Mouse (Mus musculus): ENCODE measurements around the gene Rhot1. TPM values are rescaled to one million over a fixed set of nuclear protein-coding genes. Genes with fewer than 3 reads are reported as not detected.
"Not testable (repeated sequence)": the region's sequence is repeated elsewhere in the genome, so short reads cannot be mapped to it uniquely, and the experiment has no call there.

Rhot1 gene
- polyA plus RNA-seq, 1 experiment from 2014 or later: 87.7 TPM

DNA sequence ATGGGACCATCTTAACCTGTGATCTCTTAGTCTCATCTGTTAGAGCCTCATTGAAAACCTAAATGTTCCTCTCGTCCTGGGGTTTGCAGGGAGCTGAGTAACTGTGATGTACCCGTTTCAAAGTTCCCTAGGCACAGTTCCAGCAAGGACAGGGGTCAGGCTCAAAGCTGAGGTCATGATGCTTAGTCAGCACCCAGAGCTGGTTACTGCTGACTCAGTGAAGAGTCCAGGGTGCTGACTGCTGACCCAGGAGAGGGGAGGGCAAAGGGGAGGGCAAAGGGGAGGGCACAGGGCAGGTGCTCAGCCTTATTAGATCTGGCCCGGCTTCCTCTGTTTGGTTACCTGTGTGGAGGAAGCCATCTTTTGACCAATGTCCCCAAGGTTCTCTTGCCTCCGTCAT, 36.9 kb upstream of the Rhot1 start:
- Histone ChIP-seq H3K4me1 (ENCODE audit: control insufficient read depth, insufficient read depth, low read length) (no peaks in the 10 kb centered on the region), H3K9ac (replicated peaks; ENCODE audit: low read depth, low read length) (no peak overlapping the region), H3K27ac (ENCODE audit: low read depth, low read length) (no peak overlapping the region), H3K36me3 (ENCODE audit: control insufficient read depth, insufficient read depth, low read length) (no peaks in the 10 kb centered on the region), H3K27me3 (ENCODE audit: control insufficient read depth, insufficient read depth, low read length) (no peaks in the 10 kb centered on the region), H3K4me3 (ENCODE audit: low read depth, low read length) (no peak overlapping the region), H3K9me3 (ENCODE audit: control insufficient read depth, low read length) (no peaks in the 10 kb centered on the region), H3K4me2 (ENCODE audit: low read depth, low read length) (no peak overlapping the region)
- ATAC-seq (ENCODE audit: low read depth): no peak
- 73% methylated on average over 4 of the region's 4 CpGs for WGBS

DNA sequence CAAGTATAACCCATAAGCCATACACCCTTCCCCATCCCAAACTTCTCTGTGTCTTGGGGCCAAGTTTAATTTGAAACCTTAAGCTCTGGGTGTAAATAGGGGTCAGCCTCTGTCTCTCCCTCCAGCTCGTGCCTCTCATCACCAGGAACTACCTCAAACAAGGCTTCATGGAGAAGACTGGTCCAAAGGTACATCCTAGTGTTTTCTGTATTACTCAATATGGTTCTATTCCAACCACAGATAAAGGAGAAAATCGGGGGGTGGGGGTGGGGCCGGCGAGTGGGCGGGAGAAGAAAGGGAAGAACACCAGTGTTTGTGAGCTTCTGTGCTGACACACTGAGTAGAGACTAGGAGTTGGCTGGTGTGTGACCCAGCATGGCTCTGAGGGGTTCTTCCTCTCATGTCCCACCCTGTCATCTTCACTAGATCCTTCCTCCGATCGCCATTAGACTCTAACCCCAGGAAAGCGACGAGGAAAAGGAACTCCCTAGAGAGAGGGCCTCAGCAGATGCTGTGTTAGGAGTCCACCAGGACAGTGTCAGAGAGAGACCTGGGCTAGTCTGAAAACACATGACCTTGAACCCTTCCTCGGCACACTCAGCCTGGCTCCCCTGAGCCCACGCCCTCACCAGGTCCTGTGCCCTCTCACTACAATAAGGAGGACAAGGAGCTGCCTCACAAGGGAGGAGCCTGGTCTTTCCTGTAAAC, 34.7 kb upstream of the Rhot1 start:
- no peaks in the 10 kb centered on the region for H3K4me1 ChIP-seq (ENCODE audit: control insufficient read depth, insufficient read depth, low read length)

DNA sequence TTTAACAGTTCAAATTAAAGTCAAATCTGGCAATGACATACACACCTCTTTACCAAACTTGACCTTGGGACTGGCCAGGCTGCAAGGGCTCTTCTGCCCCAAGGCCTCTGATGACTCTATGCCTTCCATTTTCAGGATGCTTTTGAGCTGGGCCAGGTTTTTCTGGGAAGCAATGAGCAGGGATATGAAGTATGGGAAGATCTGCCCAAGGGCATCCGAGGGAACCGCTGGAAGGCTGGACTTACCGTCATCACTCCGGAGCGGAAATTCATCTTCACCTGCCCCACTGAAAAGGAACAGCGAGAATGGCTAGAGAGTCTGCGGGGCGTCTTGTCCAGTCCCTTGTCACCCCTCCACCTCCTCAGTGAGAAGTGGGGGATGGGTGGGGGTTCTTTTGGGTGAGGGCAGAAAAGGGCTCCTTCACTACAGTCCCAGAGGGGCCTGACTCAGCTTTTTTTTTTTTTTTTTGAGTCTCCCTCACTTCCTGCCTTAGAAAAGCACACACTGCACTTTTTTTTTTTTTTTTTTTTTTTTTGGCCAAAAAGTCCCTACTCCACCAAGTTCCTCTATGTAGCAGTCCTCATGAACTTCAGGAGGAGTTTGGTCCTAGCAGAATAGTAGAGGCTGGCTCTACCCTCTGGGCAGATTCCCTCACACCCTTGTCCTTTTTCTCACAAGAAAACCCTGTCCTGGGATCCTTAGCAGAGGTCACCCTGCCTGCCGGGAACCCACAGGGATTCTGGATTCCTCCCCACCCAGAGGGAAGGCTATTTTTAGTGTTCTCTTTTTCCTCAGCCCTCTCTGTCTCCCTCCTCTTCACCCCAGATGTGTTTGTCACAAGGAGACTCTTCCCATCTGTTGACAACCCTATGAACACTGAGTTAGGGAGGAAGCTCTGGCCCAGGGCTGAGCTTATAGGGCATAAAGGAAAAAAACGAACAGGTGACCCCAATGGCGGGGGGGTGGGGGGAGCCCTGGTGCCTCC, 31.6 kb upstream of the Rhot1 start:
- H3K27ac ChIP-seq (ENCODE audit: low read depth, low read length): no peak overlapping the region
- WGBS: 78% methylated on average over 11 of the region's 11 CpGs
- no peak overlapping the region for H3K4me3 ChIP-seq (ENCODE audit: low read depth, low read length)
- ATAC-seq (ENCODE audit: low read depth): no peak
- H3K9me3 ChIP-seq (ENCODE audit: control insufficient read depth, low read length): no peaks in the 10 kb centered on the region
- H3K27me3 ChIP-seq (ENCODE audit: control insufficient read depth, insufficient read depth, low read length): no peaks in the 10 kb centered on the region
- H3K4me1 ChIP-seq (ENCODE audit: control insufficient read depth, insufficient read depth, low read length): no peaks in the 10 kb centered on the region
- no peak overlapping the region for H3K4me2 ChIP-seq (ENCODE audit: low read depth, low read length)
- no peak overlapping the region for H3K9ac ChIP-seq (replicated peaks; ENCODE audit: low read depth, low read length)
- H3K36me3 ChIP-seq (ENCODE audit: control insufficient read depth, insufficient read depth, low read length): no peaks in the 10 kb centered on the region

More for the DNA sequence above, 34.7 kb upstream of the Rhot1 start:
- no peaks in the 10 kb centered on the region for H3K27me3 ChIP-seq (ENCODE audit: control insufficient read depth, insufficient read depth, low read length)
- H3K9me3 ChIP-seq (ENCODE audit: control insufficient read depth, low read length): no peaks in the 10 kb centered on the region
- no peaks in the 10 kb centered on the region for H3K36me3 ChIP-seq (ENCODE audit: control insufficient read depth, insufficient read depth, low read length)
- no peak overlapping the region for H3K9ac ChIP-seq (replicated peaks; ENCODE audit: low read depth, low read length)
- H3K27ac ChIP-seq (ENCODE audit: low read depth, low read length): no peak overlapping the region
- no peak overlapping the region for H3K4me2 ChIP-seq (ENCODE audit: low read depth, low read length)
- ATAC-seq (ENCODE audit: low read depth): no peak
- 83% methylated on average over 11 of the region's 11 CpGs for WGBS
- H3K4me3 ChIP-seq (ENCODE audit: low read depth, low read length): no peak overlapping the region

DNA sequence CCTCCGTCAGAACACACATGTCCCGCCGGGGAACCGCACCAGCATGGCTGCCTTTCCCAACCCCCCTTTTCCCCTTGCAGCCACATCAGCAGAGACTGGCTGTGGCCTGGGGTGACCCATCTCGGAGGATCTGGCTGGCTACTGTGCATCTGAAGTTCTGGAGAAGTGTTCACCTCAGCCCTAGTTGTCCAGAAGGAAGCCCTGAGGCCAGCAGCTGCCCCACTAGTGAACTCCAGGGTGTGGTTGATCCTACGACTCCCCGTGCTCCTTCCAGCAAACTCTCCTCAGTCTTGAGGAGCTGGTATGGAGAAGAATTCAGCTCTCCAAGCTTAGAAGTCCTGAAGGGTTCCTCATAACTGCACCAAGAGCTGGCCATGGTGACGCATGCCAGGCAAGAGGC, 30.5 kb upstream of the Rhot1 start:
- no peak for ATAC-seq (ENCODE audit: low read depth)
- Histone ChIP-seq H3K27me3 (ENCODE audit: control insufficient read depth, insufficient read depth, low read length) (no peaks in the 10 kb centered on the region), H3K36me3 (ENCODE audit: control insufficient read depth, insufficient read depth, low read length) (no peaks in the 10 kb centered on the region), H3K9ac (replicated peaks; ENCODE audit: low read depth, low read length) (no peak overlapping the region), H3K9me3 (ENCODE audit: control insufficient read depth, low read length) (no peaks in the 10 kb centered on the region), H3K27ac (ENCODE audit: low read depth, low read length) (no peak overlapping the region), H3K4me1 (ENCODE audit: control insufficient read depth, insufficient read depth, low read length) (no peaks in the 10 kb centered on the region), H3K4me3 (ENCODE audit: low read depth, low read length) (no peak overlapping the region), H3K4me2 (ENCODE audit: low read depth, low read length) (no peak overlapping the region)
- WGBS: 82% methylated on average over 8 of the region's 8 CpGs

DNA sequence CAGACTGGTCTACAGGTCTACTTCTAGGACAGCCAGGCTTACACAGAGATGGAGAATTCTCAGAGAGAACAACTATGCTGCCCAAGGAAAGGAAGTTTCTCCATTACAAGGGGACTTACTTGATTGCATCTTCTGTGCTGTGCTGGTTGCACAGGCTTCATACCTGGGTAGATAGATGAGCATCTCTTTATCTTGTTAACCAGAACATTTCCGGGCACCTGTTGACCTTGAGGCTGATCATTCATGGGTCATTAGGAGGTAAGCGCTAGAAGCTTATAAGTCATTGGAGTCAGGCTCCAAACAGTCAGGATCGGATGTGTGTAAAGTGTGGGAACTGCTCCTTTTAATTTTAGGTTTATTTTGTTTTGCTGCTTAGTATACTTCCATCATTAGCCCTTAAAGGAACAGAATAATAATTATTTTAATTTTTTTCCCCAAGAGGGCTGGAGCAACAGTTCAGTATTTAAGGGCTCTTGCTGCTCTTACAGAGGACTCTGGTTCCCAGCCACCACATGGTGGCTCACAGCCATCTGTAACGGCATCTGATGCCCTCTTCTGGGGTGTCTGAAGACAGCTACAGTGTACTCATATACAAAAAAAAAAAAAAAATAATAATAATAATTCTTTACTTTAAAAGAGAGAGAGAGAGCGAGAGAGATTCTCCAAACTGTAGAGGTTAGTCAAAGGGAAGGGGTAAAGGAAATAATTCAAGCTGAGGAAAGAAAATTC, 27.6 kb upstream of the Rhot1 start:
- H3K9me3 ChIP-seq (ENCODE audit: control insufficient read depth, low read length): no peaks in the 10 kb centered on the region
- no peak overlapping the region for H3K4me3 ChIP-seq (ENCODE audit: low read depth, low read length)
- no peak overlapping the region for H3K27ac ChIP-seq (ENCODE audit: low read depth, low read length)
- H3K27me3 ChIP-seq (ENCODE audit: control insufficient read depth, insufficient read depth, low read length): no peaks in the 10 kb centered on the region
- WGBS: 71% methylated on average over 5 of the region's 5 CpGs
- ATAC-seq (ENCODE audit: low read depth): no peak
- H3K4me1 ChIP-seq (ENCODE audit: control insufficient read depth, insufficient read depth, low read length): no peaks in the 10 kb centered on the region
- no peak overlapping the region for H3K4me2 ChIP-seq (ENCODE audit: low read depth, low read length)
- no peak overlapping the region for H3K9ac ChIP-seq (replicated peaks; ENCODE audit: low read depth, low read length)
- H3K36me3 ChIP-seq (ENCODE audit: control insufficient read depth, insufficient read depth, low read length): no peaks in the 10 kb centered on the region

DNA sequence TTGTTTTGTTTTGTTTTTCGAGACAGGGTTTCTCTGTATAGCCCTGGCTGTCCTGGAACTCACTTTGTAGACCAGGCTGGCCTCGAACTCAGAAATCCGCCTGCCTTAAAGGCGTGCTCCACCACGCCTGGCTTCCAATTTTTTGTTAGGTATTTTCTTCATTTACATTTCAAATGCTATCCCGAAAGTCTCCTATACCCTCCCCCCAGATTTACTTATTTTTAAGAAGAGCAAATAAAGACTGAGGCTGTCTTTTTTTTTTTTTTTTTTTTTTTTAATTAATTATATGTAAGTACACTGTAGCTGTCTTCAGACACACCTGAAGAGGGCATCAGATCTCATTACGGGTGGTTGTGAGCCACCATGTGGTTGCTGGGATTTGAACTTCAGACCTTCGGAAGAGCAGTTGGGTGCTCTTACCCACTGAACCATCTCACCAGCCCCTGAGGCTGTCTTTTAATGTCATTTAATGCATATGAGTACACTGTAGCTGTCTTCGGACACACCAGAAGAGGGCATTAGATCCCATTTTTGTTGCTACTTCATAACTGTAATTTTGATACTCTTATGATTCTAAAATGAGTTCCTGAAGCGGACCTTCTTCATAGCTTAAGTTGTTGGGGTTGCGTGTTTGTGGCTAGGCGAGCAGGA, 25.6 kb upstream of the Rhot1 start:
- H3K27me3 ChIP-seq (ENCODE audit: control insufficient read depth, insufficient read depth, low read length); ATAC-seq (ENCODE audit: low read depth); H3K36me3 ChIP-seq (ENCODE audit: control insufficient read depth, insufficient read depth, low read length); H3K4me1 ChIP-seq (ENCODE audit: control insufficient read depth, insufficient read depth, low read length); H3K27ac ChIP-seq (ENCODE audit: low read depth, low read length); H3K9me3 ChIP-seq (ENCODE audit: control insufficient read depth, low read length): not testable (repeated sequence)
- 41% methylated on average over 12 of the region's 12 CpGs for WGBS
- Histone ChIP-seq H3K4me3 (ENCODE audit: low read depth, low read length) (peak overlapping the region; percentile 40), H3K9ac (replicated peaks; ENCODE audit: low read depth, low read length) (peak overlapping the region; percentile 47; the same call in 1 of the 2 replicates), H3K4me2 (ENCODE audit: low read depth, low read length) (peak overlapping the region; percentile 56)

DNA sequence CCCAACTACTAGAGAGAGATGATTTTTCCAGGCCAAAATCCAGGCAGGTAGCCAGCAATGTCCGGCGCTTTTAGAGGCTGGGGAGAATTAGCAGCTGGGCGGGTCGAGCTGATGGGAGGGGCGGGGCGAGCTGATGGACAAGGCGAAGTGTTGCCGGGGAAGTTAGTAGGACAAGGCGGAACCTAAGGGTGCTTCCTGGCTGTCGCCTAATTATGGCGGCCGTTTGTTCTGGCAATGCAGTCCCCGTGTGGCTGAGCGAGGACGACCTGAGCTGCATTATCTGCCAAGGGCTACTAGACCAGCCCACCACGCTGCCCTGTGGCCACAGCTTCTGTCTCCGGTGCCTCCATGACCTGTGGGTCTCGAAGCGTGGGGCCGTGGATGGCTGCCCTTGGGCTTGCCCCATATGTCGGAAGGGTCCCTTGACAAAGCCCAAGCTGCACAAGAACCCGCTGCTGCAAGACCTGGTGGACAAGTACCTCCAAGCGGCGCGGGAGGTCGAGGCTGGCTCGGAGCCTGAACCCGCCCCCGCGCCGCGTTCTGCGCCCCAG, 25.0 kb upstream of the Rhot1 start, which contains the start of gene Rnf135:
TSS of gene Rnf135 (plus strand) at position 147 of the 551 bp plus-strand sequence.
- Histone ChIP-seq H3K4me2 (ENCODE audit: low read depth, low read length) (peak within 1 kb of the TSS; percentile 56), H3K9ac (replicated peaks; ENCODE audit: low read depth, low read length) (peak within 1 kb of the TSS; percentile 47), H3K9me3 (ENCODE audit: control insufficient read depth, low read length) (no peaks in the 10 kb centered on the region), H3K4me1 (ENCODE audit: control insufficient read depth, insufficient read depth, low read length) (no peaks in the 10 kb centered on the region), H3K4me3 (ENCODE audit: low read depth, low read length) (peak within 1 kb of the TSS; percentile 40), H3K27ac (ENCODE audit: low read depth, low read length) (no peak within 1 kb of the TSS), H3K27me3 (ENCODE audit: control insufficient read depth, insufficient read depth, low read length) (no peaks in the 10 kb centered on the region), H3K36me3 (ENCODE audit: control insufficient read depth, insufficient read depth, low read length) (no peaks in the 10 kb centered on the region)
- peak; percentile 75 for ATAC-seq (ENCODE audit: low read depth)
- WGBS: 3% methylated on average over 33 of the region's 33 CpGs

DNA sequence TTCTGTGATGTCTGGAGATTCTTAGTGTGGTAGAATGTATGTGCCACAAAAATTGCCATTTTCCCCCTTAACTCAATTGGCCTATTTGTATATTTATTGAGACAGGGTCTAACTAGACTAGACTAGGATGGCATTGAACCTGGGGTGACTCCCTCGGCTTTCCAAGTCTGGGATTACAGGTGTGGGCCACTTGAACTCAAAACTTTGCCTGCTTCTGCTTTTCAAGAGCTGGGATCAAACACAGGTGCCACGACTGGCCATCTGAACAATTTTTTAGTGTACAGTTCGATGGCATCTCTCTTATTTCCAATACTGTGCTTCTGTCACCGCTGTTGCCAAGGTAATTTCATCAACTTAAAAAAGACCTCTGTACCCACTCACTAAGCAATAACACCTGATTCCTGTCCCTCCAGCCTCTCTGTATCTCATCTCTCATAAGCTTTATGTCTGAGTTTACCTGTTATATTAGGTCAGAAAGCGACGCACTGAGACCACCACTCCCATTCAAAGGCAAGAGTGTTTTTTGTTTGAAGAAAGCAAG, 24.2 kb upstream of the Rhot1 start:
- WGBS: 94% methylated on average over 6 of the region's 6 CpGs
- no peak for ATAC-seq (ENCODE audit: low read depth)
- Histone ChIP-seq H3K36me3 (ENCODE audit: control insufficient read depth, insufficient read depth, low read length) (no peaks in the 10 kb centered on the region), H3K27me3 (ENCODE audit: control insufficient read depth, insufficient read depth, low read length) (no peaks in the 10 kb centered on the region), H3K4me2 (ENCODE audit: low read depth, low read length) (peak overlapping the region; percentile 56), H3K27ac (ENCODE audit: low read depth, low read length) (no peak overlapping the region), H3K9me3 (ENCODE audit: control insufficient read depth, low read length) (no peaks in the 10 kb centered on the region), H3K9ac (replicated peaks; ENCODE audit: low read depth, low read length) (no peak overlapping the region), H3K4me3 (ENCODE audit: low read depth, low read length) (no peak overlapping the region; the same call in 1 of the 2 replicates), H3K4me1 (ENCODE audit: control insufficient read depth, insufficient read depth, low read length) (no peaks in the 10 kb centered on the region)
